Mouse (Mus musculus) kidney, postnatal 4 days (tissue): ENCODE data around the gene Camk1d.
A peak's percentile ranks its signal among the peaks of the same experiment; 100 is the strongest.

Experiments used
- DNase-seq, 2 experiments: peaks; one replicate each; pipeline ENCODE4 v3.0.0; 2021; ENCODE audit warnings: mixed read lengths in 2 of 2

Gene Camk1d

GRCm38 (mm10) chr2:5707871-5708733 lies 6.2 kb downstream of the Camk1d start:
- no peak for DNase-seq

GRCm38 (mm10) chr2:5706618-5707017 lies 7.7 kb downstream of the Camk1d start:
- DNase-seq, result no peak

- DNase-seq, result no peak
These were observed 11.9 kb downstream of the Camk1d start for GRCm38 (mm10) chr2:5702370-5702769.

GRCm38 (mm10) chr2:5700931-5701330 lies 13.4 kb downstream of the Camk1d start:
- no peak for DNase-seq

GRCm38 (mm10) chr2:5698451-5698850 lies 15.9 kb downstream of the Camk1d start:
- no peak for DNase-seq

- DNase-seq, result no peak
These were observed 20.2 kb downstream of the Camk1d start for GRCm38 (mm10) chr2:5694094-5694493.

- no peak for DNase-seq
These were observed 22.6 kb downstream of the Camk1d start for GRCm38 (mm10) chr2:5691729-5692128.

GRCm38 (mm10) chr2:5683366-5683765 lies 30.9 kb downstream of the Camk1d start:
- DNase-seq, result no peak

- no peak for DNase-seq
These were observed 32.4 kb downstream of the Camk1d start for GRCm38 (mm10) chr2:5681909-5682308.

- DNase-seq, result no peak
These were observed 33.0 kb downstream of the Camk1d start for GRCm38 (mm10) chr2:5681302-5681701.

- DNase-seq, result no peak
These were observed 35.3 kb downstream of the Camk1d start for GRCm38 (mm10) chr2:5679055-5679454.

- no peak for DNase-seq
These were observed 36.8 kb downstream of the Camk1d start for GRCm38 (mm10) chr2:5677472-5677871.

- no peak for DNase-seq
These were observed 37.5 kb downstream of the Camk1d start for GRCm38 (mm10) chr2:5676786-5677185.

GRCm38 (mm10) chr2:5676143-5676483 lies 38.2 kb downstream of the Camk1d start:
- no peak for DNase-seq

GRCm38 (mm10) chr2:5675431-5676142 lies 38.7 kb downstream of the Camk1d start:
- no peak for DNase-seq

GRCm38 (mm10) chr2:5674512-5674911 lies 39.8 kb downstream of the Camk1d start:
- DNase-seq, result no peak

GRCm38 (mm10) chr2:5673816-5674215 lies 40.5 kb downstream of the Camk1d start:
- DNase-seq, result no peak

GRCm38 (mm10) chr2:5672906-5673589 lies 41.3 kb downstream of the Camk1d start:
- peak in 1 of 2 experiments; percentile 9 for DNase-seq

GRCm38 (mm10) chr2:5670146-5670545 lies 44.2 kb downstream of the Camk1d start:
- DNase-seq, result no peak

- DNase-seq, result no peak
These were observed 44.7 kb downstream of the Camk1d start for GRCm38 (mm10) chr2:5669498-5670040.

- no peak for DNase-seq
These were observed 45.4 kb downstream of the Camk1d start for GRCm38 (mm10) chr2:5668940-5669339.

- DNase-seq, result no peak
These were observed 50.8 kb downstream of the Camk1d start for GRCm38 (mm10) chr2:5663499-5663898.

- no peak for DNase-seq
These were observed 52.4 kb downstream of the Camk1d start for GRCm38 (mm10) chr2:5661946-5662345.
